Mouse (Mus musculus): ENCODE data around the gene Nck2.

Gene Nck2

GRCm38 (mm10) chr1:43574793-43575304 is 130.5 kb downstream of the Nck2 start:
- DNase-seq (ENCODE audit: low spot score): no peak

DNA sequence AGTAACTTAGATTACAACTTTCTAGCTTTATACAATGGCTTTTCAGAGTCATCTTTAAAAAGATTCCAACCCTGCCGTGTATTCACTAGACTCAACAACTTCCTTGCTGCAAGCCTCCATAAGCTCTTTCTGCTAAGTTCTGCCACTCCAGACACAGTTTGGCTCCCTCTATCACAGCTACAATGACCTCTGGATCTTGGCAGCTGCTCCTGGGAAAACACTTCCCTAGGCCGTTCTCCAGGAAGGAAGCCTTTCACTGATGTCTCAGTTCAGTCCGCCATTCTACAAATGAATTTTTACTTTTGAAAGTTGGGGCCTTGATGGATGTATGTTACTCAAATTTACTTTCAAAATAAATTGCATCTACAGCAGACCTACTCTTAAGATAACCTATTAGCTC is 133.0 kb downstream of the Nck2 start:
- DNase-seq (ENCODE audit: low spot score): no peak

GRCm38 (mm10) chr1:43583564-43583963 is 139.2 kb downstream of the Nck2 start:
- DNase-seq (ENCODE audit: low spot score): no peak

DNA sequence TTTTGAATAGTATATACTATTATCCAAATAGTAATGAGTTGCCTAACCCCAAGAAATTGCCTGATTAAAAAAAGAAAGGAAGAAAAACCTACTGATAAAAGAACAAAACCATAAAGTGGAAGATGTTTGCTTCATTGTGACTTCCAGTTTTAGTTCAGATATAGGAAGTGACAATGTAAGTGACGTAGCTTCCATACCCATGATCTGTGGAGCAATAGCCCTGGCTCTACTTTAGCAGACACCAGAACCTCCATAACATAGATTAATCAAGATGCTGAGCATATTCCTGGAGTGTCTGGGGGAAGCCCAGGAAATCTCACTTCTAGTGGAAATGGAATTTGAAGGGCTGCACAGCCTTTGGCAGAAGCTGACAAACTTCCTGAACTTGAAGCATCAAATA is 144.6 kb downstream of the Nck2 start:
- no peak for DNase-seq (ENCODE audit: low spot score)

DNA sequence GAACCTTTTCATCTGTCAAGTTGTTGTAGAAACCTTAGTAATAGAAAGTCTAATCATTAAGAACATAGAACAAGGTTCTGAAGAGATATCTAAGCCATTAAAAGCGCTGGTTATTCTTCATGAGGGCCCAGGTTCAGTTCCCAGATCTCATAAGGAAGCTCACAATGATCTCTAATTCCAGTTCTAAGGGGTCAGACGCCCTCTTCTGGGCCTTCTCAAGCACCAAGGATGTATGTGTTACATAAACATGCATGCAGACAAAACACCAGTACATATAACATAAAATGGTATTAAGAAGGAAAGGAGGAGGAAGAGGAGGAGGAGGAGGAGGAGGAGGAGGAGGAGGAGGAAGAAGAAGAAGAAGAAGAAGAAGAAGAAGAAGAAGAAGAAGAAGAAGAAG is 145.5 kb downstream of the Nck2 start:
- DNase-seq (ENCODE audit: low spot score): no peak

DNA sequence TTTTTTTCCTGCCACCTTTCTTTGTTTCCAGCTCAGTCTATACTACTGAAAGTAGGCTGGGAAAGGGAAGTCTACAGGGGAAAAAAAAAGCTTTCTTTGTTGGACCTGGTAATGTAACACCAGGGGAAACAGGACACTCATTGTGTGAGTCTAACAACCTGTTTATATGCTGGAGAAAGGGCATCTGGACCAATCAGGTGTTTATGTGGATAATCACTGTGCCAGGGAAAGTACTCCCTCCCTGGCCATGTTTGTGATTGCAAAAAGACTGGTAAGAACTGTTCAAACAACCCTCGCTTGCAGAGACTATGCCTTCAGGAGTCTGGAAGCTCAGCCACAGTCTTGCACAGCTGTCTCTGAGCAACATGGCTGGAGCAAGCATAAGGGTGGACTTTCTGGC is 146.3 kb downstream of the Nck2 start:
- DNase-seq (ENCODE audit: low spot score): no peak

GRCm38 (mm10) chr1:43593069-43593468 is 148.7 kb downstream of the Nck2 start:
- no peak for DNase-seq (ENCODE audit: low spot score)

GRCm38 (mm10) chr1:43594738-43595137 is 150.4 kb downstream of the Nck2 start:
- no peak for DNase-seq (ENCODE audit: low spot score)

DNA sequence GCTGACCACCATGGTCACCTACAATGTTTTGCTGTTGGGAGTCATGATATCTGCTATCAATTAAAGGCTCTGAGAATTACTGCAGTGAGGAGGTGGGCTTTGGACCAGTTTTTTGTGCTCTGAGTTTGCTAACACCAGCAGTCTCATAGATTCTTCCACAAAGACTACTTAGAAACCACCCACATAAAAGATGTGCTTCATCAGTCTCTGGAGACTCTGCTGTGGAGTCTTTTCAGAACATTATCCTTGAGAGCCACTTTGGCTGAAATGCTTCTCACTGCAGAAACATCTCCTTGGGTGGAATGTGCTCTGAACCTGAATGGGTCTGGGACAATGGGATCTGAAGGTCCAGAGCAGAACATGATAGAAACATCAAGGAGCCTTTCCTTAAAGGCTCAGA is 153.4 kb downstream of the Nck2 start:
- no peak for DNase-seq (ENCODE audit: low spot score)

DNA sequence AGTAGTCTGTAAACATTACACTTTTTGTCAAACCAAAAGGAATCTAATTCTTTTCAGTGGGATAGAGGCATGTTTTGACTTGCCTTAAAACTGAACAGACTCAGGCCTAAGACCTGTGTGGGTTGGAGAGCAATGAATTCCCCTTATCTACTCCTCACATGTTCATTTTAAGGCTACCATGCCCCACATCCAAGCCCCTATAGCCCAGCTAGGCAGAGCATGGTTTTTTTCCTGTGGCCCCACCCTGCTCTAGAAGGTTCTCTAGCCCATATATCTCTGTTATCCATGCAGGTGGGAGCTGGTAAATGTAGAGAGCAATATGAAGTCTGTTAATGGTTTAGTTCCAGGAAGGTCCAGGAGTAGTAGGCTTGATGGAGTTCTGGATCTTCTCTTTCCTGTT is 155.1 kb downstream of the Nck2 start:
- DNase-seq (ENCODE audit: low spot score): no peak

- DNase-seq (ENCODE audit: low spot score): no peak
Measured at GRCm38 (mm10) chr1:43601054-43601453, 156.7 kb downstream of the Nck2 start.

DNA sequence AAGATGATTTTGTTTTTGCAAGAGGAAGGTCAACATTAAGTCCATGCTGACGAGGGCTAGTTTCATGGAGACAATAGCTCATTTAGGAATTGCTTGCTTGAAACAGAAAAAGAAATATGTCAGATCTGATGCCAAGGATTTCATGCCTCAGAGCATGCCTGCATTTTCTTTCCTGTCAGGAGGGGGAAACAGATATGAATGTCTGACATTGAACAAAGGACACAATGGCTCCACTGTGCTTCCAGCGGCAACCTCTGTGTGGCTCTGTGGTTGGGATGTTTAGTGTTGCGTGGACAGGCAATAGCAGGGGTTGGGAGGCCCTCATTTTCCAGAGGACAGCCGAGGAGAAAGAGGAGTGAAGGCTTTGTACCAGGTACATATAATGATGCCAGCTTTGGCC is 171.6 kb downstream of the Nck2 start:
- no peak for DNase-seq (ENCODE audit: low spot score)

All from ovary, postnatal 10 days (tissue).